Mouse (Mus musculus): Measurements from ENCODE around the gene Fras1. TPM values are rescaled to one million over a fixed set of nuclear protein-coding genes. Genes with fewer than 3 reads are reported as not detected.

Fras1 gene
- polyA plus RNA-seq (2012; rRNA removed) = 4.1 and 5.2 TPM in 2 replicates

DNA sequence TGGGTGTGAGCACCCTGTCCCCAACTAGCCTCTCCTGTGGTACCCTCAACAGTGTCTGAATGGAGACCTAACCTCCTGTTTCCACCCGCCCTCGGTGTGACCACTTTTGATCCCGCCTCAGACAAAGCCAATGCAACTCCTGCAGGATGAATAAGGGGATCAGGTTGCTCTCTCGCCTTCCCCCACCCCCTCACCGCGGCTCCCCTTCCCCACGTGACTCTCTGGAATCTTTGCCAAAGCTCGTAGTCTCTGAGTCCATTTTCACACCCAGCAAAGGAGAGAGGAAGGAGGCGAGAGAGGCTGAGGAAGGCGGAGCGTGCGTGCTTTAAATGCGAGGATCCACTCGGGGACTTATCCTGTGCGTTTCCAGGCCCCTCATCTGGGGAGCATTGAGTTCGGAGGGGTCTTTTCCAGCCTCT is at the start of gene Fras1:
Fras1 (plus strand) TSS at position 389 of the 419 bp plus-strand sequence.

DNA sequence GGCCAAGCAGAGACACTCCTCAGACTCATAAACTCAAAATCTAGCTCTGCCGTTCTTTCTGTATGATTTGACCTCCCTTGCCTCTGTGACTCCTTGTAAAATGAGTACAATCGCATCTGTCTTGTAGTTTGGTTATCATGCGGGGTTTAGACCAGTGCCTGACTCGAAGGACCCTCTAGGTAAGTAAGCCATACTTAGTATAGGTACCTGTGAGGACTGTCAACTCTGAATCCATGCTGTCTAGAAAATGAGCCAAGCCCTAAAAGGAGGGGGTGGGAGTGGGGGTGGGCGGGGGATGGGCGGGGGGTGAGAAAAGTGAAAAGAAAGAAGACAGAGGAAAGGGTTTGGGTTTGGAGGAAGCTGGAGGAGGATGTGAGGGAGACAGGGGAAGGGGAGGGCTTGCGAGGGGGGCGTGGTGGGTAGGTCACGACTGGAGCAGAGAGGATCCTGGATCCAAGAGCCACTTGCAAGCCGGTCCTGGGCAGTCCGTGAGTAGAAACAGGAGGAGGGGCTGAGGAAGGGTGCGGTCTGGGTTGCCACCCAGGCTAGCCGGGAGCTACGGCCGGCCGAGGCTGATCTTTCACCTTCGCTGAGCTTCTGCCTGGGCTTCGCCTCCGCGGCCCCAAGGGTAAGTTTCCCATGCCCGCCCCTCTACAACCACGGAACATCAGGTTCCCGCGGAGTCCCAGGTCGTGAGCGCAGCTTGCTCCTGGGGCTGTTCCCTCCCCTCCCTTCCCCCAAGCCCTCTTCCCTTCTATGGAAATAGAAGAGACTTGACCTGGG is 419.4 kb downstream of the Fras1 start, which contains the start of gene Anxa3:
Anxa3 (plus strand) TSS at position 404 of the 783 bp plus-strand sequence.

Other genes with a start within 250 kb of the Fras1 start
- 11.5 and 12.4 TPM in 2 replicates for gene Cnot6l, start 209.8 kb upstream of the Fras1 start, polyA plus RNA-seq (2012; rRNA removed)
- gene Mrpl1, start 164.5 kb upstream of the Fras1 start, polyA plus RNA-seq (2012; rRNA removed) = 10.0 and 10.1 TPM in 2 replicates